Mouse (Mus musculus) liver, adult 2 months (tissue): ENCODE results near the gene Wars2. TPM values are rescaled to one million over a fixed set of nuclear protein-coding genes. Genes with fewer than 3 reads are reported as not detected.

ENCODE experiments used
- DNase-seq: peaks from one replicate; pipeline ENCODE4 v3.0.0-alpha.2; 2011; ENCODE audit warnings: low read depth, low spot score; ENCODE audit errors: extremely low read depth
- H3K27ac ChIP-seq: fragments of 200-500 bp; replicated peaks from 2 replicates; pipeline ENCODE4 v1.5.1; 2012; ENCODE audit warnings: low read depth, mild to moderate bottlenecking, control low read depth, inconsistent platforms, low read length; ENCODE audit not compliant: insufficient read depth
- H3K27me3 ChIP-seq: fragments of 200-500 bp; 2 replicates; pipeline ENCODE4 v1.6.1; 2012; ENCODE audit warnings: mild to moderate bottlenecking, moderate library complexity, low read length, inconsistent platforms; ENCODE audit not compliant: control insufficient read depth, insufficient read depth
- H3K36me3 ChIP-seq: fragments of 200-500 bp; 2 replicates; pipeline ENCODE4 v1.6.1; 2012; ENCODE audit warnings: low read length, inconsistent platforms; ENCODE audit not compliant: control insufficient read depth, insufficient read depth
- H3K4me1 ChIP-seq: fragments of 200-500 bp; 2 replicates; pipeline ENCODE4 v1.6.1; 2011; ENCODE audit warnings: low read length; ENCODE audit not compliant: control insufficient read depth, insufficient read depth
- H3K4me3 ChIP-seq: fragments of 200-500 bp; 2 replicates; pipeline ENCODE4 v1.5.1; 2011; ENCODE audit warnings: low read depth, mild to moderate bottlenecking, control low read depth, low read length, moderate library complexity; ENCODE audit not compliant: insufficient read depth
- H3K79me2 ChIP-seq: fragments of 200-500 bp; 2 replicates; pipeline ENCODE4 v1.6.1; 2012; ENCODE audit warnings: inconsistent platforms, mild to moderate bottlenecking, low read length, moderate library complexity; ENCODE audit not compliant: control insufficient read depth, insufficient read depth
- H3K9ac ChIP-seq: fragments of 200-500 bp; 2 replicates; pipeline ENCODE4 v1.6.1; 2012; ENCODE audit warnings: low read depth, mild to moderate bottlenecking, control low read depth, inconsistent platforms, low read length
- CTCF ChIP-seq: fragments of 200-500 bp; IDR thresholded peaks from 2 replicates; pipeline ENCODE4 v1.5.1; 2011; ENCODE audit warnings: low read depth, low read length, control low read depth
- POLR2A ChIP-seq: fragments of 200-500 bp; IDR thresholded peaks from 2 replicates; pipeline ENCODE4 v1.6.1; 2011; ENCODE audit warnings: low read length, control low read depth; ENCODE audit not compliant: insufficient read depth; ENCODE audit errors: extremely low read depth
- WGBS: fragments of 180-500 bp; shearing (Covaris S2); methylation state at CpG from one replicate; pipeline ENCODE4 v1.1.7; 2018; 5-methylcytosine and 5-hydroxymethylcytosine counted together
- polyA plus RNA-seq: library from polyadenylated mRNA; depleted of rRNA; stranded (reverse); fragments of >200 nt; gene quantifications from 2 replicates; pipeline ENCODE4 v1.2.3, GENCODE M21; 2012
- total RNA-seq: library from RNA; depleted of rRNA; stranded (reverse); fragments of >200 nt; gene quantifications from 2 replicates; pipeline ENCODE4 v1.2.3, GENCODE M21; 2014

Wars2 gene
- total and polyA plus RNA-seq, 2 experiments = 2.3 to 4.1 TPM

DNA sequence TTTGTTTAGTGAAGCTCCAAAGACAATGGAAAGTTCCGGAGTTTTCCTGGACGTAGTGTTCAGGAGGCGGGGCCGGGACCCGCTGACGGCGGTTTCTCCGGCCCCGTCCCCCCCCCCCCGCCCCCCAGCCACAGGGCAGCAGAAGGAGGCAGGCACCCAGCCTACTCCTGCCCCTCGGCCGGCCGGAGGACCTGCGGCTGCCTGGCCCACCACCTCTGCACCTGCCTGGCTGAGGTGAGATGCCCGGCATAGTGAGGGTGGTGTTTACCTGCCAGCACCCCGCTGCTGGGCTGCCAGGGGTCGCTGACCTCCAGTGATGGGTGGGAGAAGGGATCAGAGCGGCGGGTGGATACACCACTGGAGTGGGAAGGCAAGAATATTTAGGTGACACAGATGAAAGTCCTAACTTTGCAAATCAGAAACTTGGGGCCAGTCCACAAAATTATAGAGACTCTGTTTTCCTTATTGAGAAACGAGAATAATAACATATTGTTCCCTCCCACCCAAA is 99.4 kb downstream of the Wars2 start, which contains the start of gene Tbx15:
Tbx15 (plus strand) TSS at position 169 of the 508 bp plus-strand sequence.
- Histone ChIP-seq H3K4me3 (no peak within 1 kb of the TSS), H3K36me3 (no peaks in the 10 kb centered on the region), H3K9ac (no peak within 1 kb of the TSS), H3K4me1 (peaks cover 2% of the 10 kb centered on the region; the same call in 1 of the 2 replicates), H3K27ac (no peak within 1 kb of the TSS), H3K27me3 (peaks cover 40% of the 10 kb centered on the region; the same call in 1 of the 2 replicates), H3K79me2 (no peaks in the 10 kb centered on the region)
- 1% methylated on average over 20 of the region's 20 CpGs for WGBS
- no peak for TF ChIP-seq POLR2A
- TF ChIP-seq CTCF = no peak
- DNase-seq = no peak

GRCm38 (mm10) chr3:99240811-99241738 is 100.2 kb downstream of the Wars2 start:
- peaks cover 2% of the 10 kb centered on the region; the same call in 1 of the 2 replicates for H3K4me1 ChIP-seq
- H3K36me3 ChIP-seq = no peaks in the 10 kb centered on the region
- H3K4me3 ChIP-seq = no peak overlapping the region
- TF ChIP-seq CTCF (no peak), POLR2A (no peak)
- H3K27me3 ChIP-seq = peaks cover 33% of the 10 kb centered on the region; the same call in 1 of the 2 replicates
- no peaks in the 10 kb centered on the region for H3K79me2 ChIP-seq
- 2% methylated on average over 50 of the region's 50 CpGs for WGBS
- no peak overlapping the region for H3K9ac ChIP-seq
- DNase-seq = no peak
- H3K27ac ChIP-seq = no peak overlapping the region

DNA sequence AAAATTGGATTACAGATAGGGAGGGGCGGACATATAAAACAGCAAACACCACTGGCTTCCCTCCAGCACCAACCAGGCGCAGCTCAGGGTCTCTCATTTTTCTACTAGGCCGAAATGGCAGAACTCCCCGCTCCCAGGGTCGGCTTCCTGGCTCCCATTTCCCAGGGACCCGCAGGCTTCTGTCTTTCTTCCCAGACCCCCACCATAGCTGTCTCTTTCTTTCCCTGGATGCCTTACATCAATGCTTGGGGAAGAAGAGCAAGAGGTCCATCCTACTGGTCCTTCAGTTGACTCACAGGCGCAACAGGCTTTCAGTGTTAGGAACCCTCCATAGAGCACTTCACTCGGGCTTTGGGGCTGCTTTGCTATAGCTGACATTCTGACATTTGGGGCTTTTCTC is 101.6 kb downstream of the Wars2 start:
- peaks cover 2% of the 10 kb centered on the region; the same call in 1 of the 2 replicates for H3K4me1 ChIP-seq
- no peaks in the 10 kb centered on the region for H3K79me2 ChIP-seq
- no peak overlapping the region for H3K4me3 ChIP-seq
- WGBS = 11% methylated on average over 8 of the region's 8 CpGs
- no peak for TF ChIP-seq CTCF
- H3K9ac ChIP-seq = no peak overlapping the region
- no peak for DNase-seq
- no peaks in the 10 kb centered on the region for H3K36me3 ChIP-seq
- no peak overlapping the region for H3K27ac ChIP-seq
- H3K27me3 ChIP-seq = peaks cover 31% of the 10 kb centered on the region; the same call in 1 of the 2 replicates

GRCm38 (mm10) chr3:99245341-99245740 is 104.5 kb downstream of the Wars2 start:
- no peak for TF ChIP-seq CTCF
- TF ChIP-seq POLR2A = no peak
- Histone ChIP-seq H3K4me1 (peaks cover 2% of the 10 kb centered on the region; the same call in 1 of the 2 replicates), H3K4me3 (no peak overlapping the region), H3K27ac (no peak overlapping the region), H3K9ac (no peak overlapping the region), H3K36me3 (no peaks in the 10 kb centered on the region), H3K79me2 (no peaks in the 10 kb centered on the region), H3K27me3 (peaks cover 33% of the 10 kb centered on the region)
- 14% methylated on average over 3 of the region's 3 CpGs for WGBS
- no peak for DNase-seq

DNA sequence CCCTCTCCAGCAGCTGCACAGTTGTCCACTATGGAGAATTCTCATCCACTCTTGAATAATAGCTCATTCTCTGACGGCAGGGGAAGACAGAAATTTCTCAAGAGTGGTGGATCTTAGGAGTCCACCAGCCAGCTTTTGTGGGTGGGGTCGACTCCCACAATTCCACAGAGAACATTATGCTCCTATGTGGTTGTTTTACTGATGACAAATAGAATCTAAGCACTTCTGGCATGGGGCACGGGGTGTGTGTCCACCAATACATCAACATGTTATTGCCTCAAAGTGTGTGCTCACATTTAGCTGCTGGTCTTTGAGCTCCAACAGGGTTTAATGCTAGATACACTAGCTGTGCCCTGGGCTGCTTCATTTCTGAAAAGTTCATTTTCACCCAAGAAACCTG is 105.8 kb downstream of the Wars2 start:
- no peaks in the 10 kb centered on the region for H3K79me2 ChIP-seq
- DNase-seq = no peak
- no peaks in the 10 kb centered on the region for H3K4me1 ChIP-seq
- H3K4me3 ChIP-seq = no peak overlapping the region
- H3K27me3 ChIP-seq = peaks cover 31% of the 10 kb centered on the region
- 33% methylated on average over 3 of the region's 3 CpGs for WGBS
- no peak overlapping the region for H3K9ac ChIP-seq
- no peaks in the 10 kb centered on the region for H3K36me3 ChIP-seq
- no peak for TF ChIP-seq POLR2A
- H3K27ac ChIP-seq = no peak overlapping the region

GRCm38 (mm10) chr3:99247586-99247985 is 106.7 kb downstream of the Wars2 start:
- Histone ChIP-seq H3K9ac (no peak overlapping the region), H3K36me3 (no peaks in the 10 kb centered on the region), H3K27ac (no peak overlapping the region), H3K79me2 (no peaks in the 10 kb centered on the region), H3K27me3 (peaks cover 31% of the 10 kb centered on the region), H3K4me3 (no peak overlapping the region), H3K4me1 (no peaks in the 10 kb centered on the region)
- WGBS = 8% methylated on average over 4 of the region's 4 CpGs
- DNase-seq = no peak
- TF ChIP-seq POLR2A (no peak), CTCF (no peak)
